Mouse (Mus musculus): ENCODE data around the gene Kcne1.

GRCm38 (mm10) chr16:92330966-92331365, 28.3 kb downstream of the Kcne1 start:
- TF ChIP-seq POLR2A (IDR thresholded peaks at IDR 0.05; ENCODE audit: low read depth, low read length), result no peak
- TF ChIP-seq BHLHE40 (IDR thresholded peaks at IDR 0.05; ENCODE audit: low read depth, low read length), result no peak
- no peak for TF ChIP-seq ZNF384 (IDR thresholded peaks at IDR 0.05; ENCODE audit: low read depth, low read length)
- TF ChIP-seq SMC3 (IDR thresholded peaks at IDR 0.05; ENCODE audit: low read depth, low read length), result no peak
- no peak for TF ChIP-seq CTCF (conservative IDR thresholded peaks at IDR 0.05 in 1 of 2, IDR thresholded peaks at IDR 0.05 in 1 of 2; ENCODE audit: low read depth in 2 of 2, low read length in 2 of 2)
- TF ChIP-seq ETS1 (conservative IDR thresholded peaks at IDR 0.05; ENCODE audit: low read depth, low read length), result no peak
- no peak for TF ChIP-seq EP300 (IDR thresholded peaks at IDR 0.05; ENCODE audit: low read length)
- no peak for TF ChIP-seq MXI1 (IDR thresholded peaks at IDR 0.05; ENCODE audit: low read depth, low read length)
- no peak for TF ChIP-seq JUND (conservative IDR thresholded peaks at IDR 0.05; ENCODE audit: low read depth, low read length)
